Mouse (Mus musculus): ENCODE data around the gene Spen. TPM values are rescaled to one million over a fixed set of nuclear protein-coding genes. Genes with fewer than 3 reads are reported as not detected.

Spen gene
- polyA plus RNA-seq, 1 experiment from 2014 or later = 12.3 TPM

DNA sequence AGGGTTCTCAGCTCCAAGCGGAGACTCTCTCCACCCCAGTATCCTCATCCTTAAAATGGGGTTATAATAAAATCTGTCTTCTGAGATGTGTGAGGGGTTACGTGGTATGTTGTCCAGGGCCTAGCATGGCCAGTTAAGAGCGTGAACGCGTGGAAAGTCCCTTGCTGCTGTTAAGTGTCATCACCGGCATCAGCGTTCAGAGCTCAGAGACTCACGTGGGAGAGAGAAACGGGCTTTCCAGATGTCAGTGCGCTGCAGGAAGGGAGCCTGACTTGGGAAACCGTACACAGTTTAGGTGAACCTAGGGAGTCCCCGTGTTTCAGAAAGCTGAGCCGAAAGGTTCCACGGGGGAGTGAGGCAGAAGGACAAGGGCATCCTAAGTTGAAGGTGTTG, 93.1 kb downstream of the Spen start:
- peaks cover 42% of the 10 kb centered on the region for H3K36me3 ChIP-seq
- DNase-seq (ENCODE audit: low spot score) = no peak
- peak overlapping the region; percentile 96 for H3K27ac ChIP-seq (replicated peaks)
- peak overlapping the region; percentile 97 for H3K4me3 ChIP-seq
- no peaks in the 10 kb centered on the region for H3K27me3 ChIP-seq (ENCODE audit: low read depth, poor library complexity, severe bottlenecking)
- WGBS = 23% methylated on average over 14 of the region's 14 CpGs
- H3K9me3 ChIP-seq (replicated peaks) = no peaks in the 10 kb centered on the region
- H3K4me1 ChIP-seq = peaks cover 27% of the 10 kb centered on the region

DNA sequence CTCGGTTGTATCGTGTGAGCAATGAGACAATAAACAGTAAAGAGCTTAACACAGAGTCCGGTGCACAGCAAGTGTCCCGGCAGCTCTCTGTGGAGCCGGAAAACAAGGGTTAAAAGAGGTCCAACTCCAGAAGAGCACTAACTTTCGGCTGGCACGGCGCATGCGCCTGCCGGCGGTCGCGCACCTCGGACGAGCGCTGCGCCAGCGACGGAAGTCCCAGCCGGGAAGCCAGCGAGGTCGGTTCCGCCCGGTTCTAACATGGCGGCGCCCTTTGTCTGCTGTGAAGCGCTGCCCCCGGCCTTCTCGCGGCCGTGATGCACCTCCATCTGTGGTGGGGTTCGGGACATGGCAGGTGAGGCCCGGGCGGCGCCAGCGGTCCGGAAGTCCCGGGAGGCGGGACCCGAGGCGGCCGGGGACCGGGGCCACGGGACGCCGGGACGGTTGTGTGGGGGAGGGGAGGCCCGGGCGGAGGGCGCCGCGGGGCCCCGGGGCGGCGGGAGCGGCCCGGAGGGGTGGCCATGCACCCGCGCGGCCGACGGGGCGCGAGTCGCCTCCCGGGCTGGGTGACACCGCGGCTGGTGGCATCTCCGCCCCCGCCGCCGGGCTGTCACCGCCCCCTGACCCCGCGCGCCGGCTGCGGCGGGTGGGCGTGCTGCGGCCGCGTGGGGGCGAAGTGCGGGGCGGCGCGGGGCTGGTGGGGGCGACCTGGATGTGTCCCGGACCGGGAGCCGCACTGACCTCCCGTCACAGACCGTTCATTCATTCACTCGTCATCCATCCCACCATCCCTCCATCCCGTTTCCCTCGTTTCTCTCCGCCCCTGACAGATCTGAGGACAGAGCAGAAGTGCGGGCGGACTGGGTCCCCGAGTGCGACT, 93.7 kb downstream of the Spen start, which contains the start of gene Zbtb17:
Gene Zbtb17 (plus strand): TSS at position 204 of the 877 bp plus-strand sequence.
- Histone ChIP-seq H3K36me3 (peaks cover 36% of the 10 kb centered on the region), H3K27me3 (ENCODE audit: low read depth, poor library complexity, severe bottlenecking) (no peaks in the 10 kb centered on the region), H3K4me3 (peak within 1 kb of the TSS; percentile 97), H3K9me3 (replicated peaks) (no peaks in the 10 kb centered on the region), H3K27ac (replicated peaks) (peak within 1 kb of the TSS; percentile 96), H3K4me1 (peaks cover 27% of the 10 kb centered on the region)
- DNase-seq (ENCODE audit: low spot score) = peak; percentile 91
- under 1% methylated on average over 98 of the region's 102 CpGs for WGBS

GRCm38 (mm10) chr4:141443641-141444429, 94.6 kb downstream of the Spen start:
- 46% methylated on average over 11 of the region's 11 CpGs for WGBS
- Histone ChIP-seq H3K27ac (replicated peaks) (peak overlapping the region; percentile 96), H3K4me3 (peak overlapping the region; percentile 97), H3K36me3 (peaks cover 28% of the 10 kb centered on the region), H3K4me1 (peaks cover 27% of the 10 kb centered on the region), H3K27me3 (ENCODE audit: low read depth, poor library complexity, severe bottlenecking) (no peaks in the 10 kb centered on the region), H3K9me3 (replicated peaks) (no peaks in the 10 kb centered on the region)
- no peak for DNase-seq (ENCODE audit: low spot score)

GRCm38 (mm10) chr4:141440877-141441276, 97.5 kb downstream of the Spen start:
- H3K4me1 ChIP-seq = peaks cover 20% of the 10 kb centered on the region
- no peaks in the 10 kb centered on the region for H3K36me3 ChIP-seq
- no peaks in the 10 kb centered on the region for H3K27me3 ChIP-seq (ENCODE audit: low read depth, poor library complexity, severe bottlenecking)
- no peak for DNase-seq (ENCODE audit: low spot score)
- H3K9me3 ChIP-seq (replicated peaks) = no peaks in the 10 kb centered on the region
- H3K27ac ChIP-seq (replicated peaks) = no peak overlapping the region
- no peak overlapping the region for H3K4me3 ChIP-seq

DNA sequence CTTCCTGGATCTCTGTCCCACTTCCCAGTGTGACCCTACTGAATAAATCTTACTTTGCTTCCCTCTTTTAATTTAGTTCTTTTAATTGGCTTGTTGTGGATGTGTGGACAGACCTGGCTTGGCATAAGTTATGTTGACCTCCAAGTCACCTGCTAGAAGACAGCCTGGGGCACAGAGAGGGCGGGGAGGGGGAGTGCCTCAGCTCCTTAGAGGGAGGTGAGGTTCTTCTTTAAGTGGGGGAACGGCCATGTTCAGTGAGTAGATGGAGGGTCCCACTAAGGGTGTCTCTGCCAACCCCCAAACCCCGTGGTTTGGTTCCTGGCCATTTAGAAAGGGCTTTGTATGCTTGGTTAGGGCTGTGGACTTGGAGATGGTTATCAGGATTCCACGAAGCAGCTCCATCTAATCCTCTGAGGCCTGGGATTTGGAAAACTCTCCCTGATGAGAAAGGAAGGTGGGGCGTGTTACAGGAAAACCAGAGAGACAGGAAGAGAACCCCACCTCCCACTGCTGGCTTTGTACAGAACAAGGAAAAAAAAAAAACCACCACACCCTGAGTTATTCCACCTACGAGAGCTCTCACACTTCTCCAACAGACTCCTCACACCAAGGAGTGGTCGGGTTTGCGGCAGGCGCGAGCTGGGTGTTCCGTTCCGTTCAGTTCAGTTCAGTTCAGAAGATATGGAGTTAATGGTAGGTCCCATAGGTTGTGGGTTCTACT, 99.2 kb downstream of the Spen start:
- 85% methylated on average over 12 of the region's 12 CpGs for WGBS

DNA sequence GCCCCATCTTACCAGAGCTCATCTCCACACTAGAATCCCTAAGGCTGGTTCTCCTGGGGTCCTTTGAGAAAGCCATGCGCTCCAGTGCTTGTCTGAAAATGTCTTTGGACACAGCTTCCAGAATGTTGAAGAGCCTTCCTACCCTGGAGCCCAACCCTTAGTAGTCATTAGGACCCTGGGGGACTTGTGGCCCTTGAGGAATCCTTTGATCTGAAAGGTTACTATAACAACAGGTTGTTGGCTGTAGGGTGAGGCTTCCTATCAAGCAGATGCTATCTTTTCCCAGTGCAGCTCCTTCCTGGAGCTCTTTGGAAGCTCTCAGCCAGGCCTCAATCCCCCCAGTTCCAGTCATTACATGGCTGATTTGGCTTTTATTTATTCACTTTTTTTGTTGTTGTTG, 102.4 kb downstream of the Spen start, which contains the start of gene Srarp:
Gene Srarp (minus strand): TSS at position 132 of the 400 bp plus-strand sequence.
- Histone ChIP-seq H3K4me1 (0 out of 2 replicates have a peak, but pooled peaks cover 3% of the 10 kb centered on the region), H3K36me3 (no peaks in the 10 kb centered on the region), H3K9me3 (replicated peaks) (no peaks in the 10 kb centered on the region), H3K27me3 (ENCODE audit: low read depth, poor library complexity, severe bottlenecking) (no peaks in the 10 kb centered on the region), H3K27ac (replicated peaks) (no peak within 1 kb of the TSS), H3K4me3 (no peak within 1 kb of the TSS)
- DNase-seq (ENCODE audit: low spot score) = no peak
- 94% methylated on average over 1 of the region's 1 CpGs for WGBS

More for the DNA sequence above, 99.2 kb downstream of the Spen start:
- no peak for DNase-seq (ENCODE audit: low spot score)
- peaks cover 10% of the 10 kb centered on the region for H3K4me1 ChIP-seq
- no peak overlapping the region for H3K27ac ChIP-seq (replicated peaks)
- no peaks in the 10 kb centered on the region for H3K9me3 ChIP-seq (replicated peaks)
- no peaks in the 10 kb centered on the region for H3K36me3 ChIP-seq
- H3K27me3 ChIP-seq (ENCODE audit: low read depth, poor library complexity, severe bottlenecking) = no peaks in the 10 kb centered on the region
- H3K4me3 ChIP-seq = no peak overlapping the region

- H3K36me3 ChIP-seq = no peaks in the 10 kb centered on the region
- H3K27ac ChIP-seq (replicated peaks) = no peak overlapping the region
- DNase-seq (ENCODE audit: low spot score) = no peak
- WGBS = 85% methylated on average over 18 of the region's 18 CpGs
- no peak overlapping the region for H3K4me3 ChIP-seq
- no peaks in the 10 kb centered on the region for H3K4me1 ChIP-seq
- 0 out of 2 replicates have a peak, but pooled peaks cover 2% of the 10 kb centered on the region for H3K27me3 ChIP-seq (ENCODE audit: low read depth, poor library complexity, severe bottlenecking)
- H3K9me3 ChIP-seq (replicated peaks) = no peaks in the 10 kb centered on the region
These were observed 105.2 kb downstream of the Spen start for GRCm38 (mm10) chr4:141433191-141433590.

DNA sequence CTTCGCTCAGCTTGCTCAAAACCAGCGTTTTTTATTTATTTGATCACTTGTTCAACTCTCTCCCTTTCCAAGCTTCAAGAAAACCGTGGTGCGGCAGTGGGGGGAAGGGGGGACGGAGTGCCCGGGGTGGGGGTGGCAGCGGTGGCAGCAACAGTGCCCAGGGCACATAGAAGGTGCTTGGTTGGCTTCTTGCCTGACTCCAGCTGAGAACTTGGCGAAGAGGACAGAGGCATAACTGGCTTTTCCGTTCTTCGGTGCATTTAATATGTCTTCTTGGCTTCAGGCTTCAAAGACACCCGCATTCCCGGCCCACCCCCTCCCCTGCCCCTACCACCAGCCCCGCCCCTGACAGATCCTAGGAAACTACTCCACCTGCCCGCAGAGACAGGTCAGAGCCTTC, 105.7 kb downstream of the Spen start:
- H3K4me3 ChIP-seq = no peak overlapping the region
- no peaks in the 10 kb centered on the region for H3K4me1 ChIP-seq
- 76% methylated on average over 14 of the region's 14 CpGs for WGBS
- DNase-seq (ENCODE audit: low spot score) = no peak
- H3K9me3 ChIP-seq (replicated peaks) = no peaks in the 10 kb centered on the region
- no peak overlapping the region for H3K27ac ChIP-seq (replicated peaks)
- no peaks in the 10 kb centered on the region for H3K36me3 ChIP-seq
- peaks cover 8% of the 10 kb centered on the region for H3K27me3 ChIP-seq (ENCODE audit: low read depth, poor library complexity, severe bottlenecking)

DNA sequence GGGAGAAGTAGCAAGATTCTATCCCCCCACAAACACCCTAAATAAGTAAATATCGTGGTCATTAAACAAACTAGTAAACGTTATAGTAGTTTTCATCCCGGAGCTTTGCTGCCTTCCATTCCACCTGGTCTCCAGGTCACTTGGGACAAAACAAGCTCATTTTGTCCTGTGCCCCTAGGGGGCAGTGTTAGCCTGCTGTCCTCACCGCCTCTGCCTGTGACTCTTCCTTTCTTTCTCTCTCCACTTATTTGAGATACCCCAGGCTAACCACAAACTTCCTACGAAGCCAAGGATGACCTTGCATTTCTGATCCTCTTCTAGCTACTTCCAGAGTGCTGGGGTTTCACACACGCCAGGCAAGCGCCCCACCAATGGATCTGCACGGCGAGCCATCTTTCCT, 107.4 kb downstream of the Spen start:
- Histone ChIP-seq H3K36me3 (no peaks in the 10 kb centered on the region), H3K27ac (replicated peaks) (no peak overlapping the region), H3K9me3 (replicated peaks) (no peaks in the 10 kb centered on the region), H3K27me3 (ENCODE audit: low read depth, poor library complexity, severe bottlenecking) (peaks cover 24% of the 10 kb centered on the region), H3K4me3 (no peak overlapping the region), H3K4me1 (peaks cover 6% of the 10 kb centered on the region)
- DNase-seq (ENCODE audit: low spot score) = peak; percentile 62
- WGBS = 49% methylated on average over 9 of the region's 9 CpGs

DNA sequence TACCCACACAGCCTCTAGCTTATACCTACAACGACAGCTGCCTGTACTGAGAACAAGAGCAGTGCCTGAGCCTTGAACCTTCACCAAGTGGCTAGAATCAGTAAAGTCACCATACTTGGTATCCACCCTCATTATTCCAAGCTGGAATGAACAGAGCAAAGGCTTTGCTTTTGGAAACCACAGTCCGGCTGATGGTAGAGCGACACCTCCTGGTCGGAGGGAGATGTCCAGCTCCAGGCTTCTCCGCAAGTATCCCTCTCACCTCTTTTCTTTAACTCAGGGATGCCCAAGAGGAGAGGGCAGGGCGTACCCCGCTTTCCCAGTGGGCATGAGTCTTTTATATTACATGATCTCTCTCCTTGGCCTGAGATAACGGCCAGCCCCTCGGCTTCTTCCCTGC, 108.5 kb downstream of the Spen start:
- no peaks in the 10 kb centered on the region for H3K9me3 ChIP-seq (replicated peaks)
- no peak for DNase-seq (ENCODE audit: low spot score)
- H3K4me1 ChIP-seq = peaks cover 18% of the 10 kb centered on the region
- no peak overlapping the region for H3K4me3 ChIP-seq
- H3K36me3 ChIP-seq = no peaks in the 10 kb centered on the region
- no peak overlapping the region for H3K27ac ChIP-seq (replicated peaks)
- WGBS = 52% methylated on average over 9 of the region's 9 CpGs
- H3K27me3 ChIP-seq (ENCODE audit: low read depth, poor library complexity, severe bottlenecking) = peaks cover 36% of the 10 kb centered on the region

DNA sequence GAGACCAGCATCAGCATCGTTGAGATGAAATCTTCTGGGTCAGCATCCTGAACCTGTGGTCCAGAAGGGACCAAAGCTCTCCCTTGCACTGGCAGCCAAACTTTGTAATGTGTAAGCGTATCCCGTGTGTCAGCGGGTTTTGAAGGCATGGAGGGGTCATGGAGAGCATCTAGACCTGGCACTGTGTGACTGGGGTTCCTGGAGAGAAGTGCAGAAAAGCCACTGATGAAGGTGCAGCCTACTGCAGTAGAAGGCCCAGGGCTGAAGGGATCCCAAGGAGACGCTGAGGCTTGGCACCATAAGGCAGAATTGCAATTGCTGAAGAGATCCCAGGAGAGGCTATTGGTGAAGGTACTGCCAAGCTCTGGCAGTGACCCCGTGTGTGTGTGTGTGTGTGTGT, 109.0 kb downstream of the Spen start:
- WGBS = 82% methylated on average over 6 of the region's 6 CpGs
- no peak for DNase-seq (ENCODE audit: low spot score)
- H3K27me3 ChIP-seq (ENCODE audit: low read depth, poor library complexity, severe bottlenecking) = peaks cover 41% of the 10 kb centered on the region
- no peak overlapping the region for H3K4me3 ChIP-seq
- no peak overlapping the region for H3K27ac ChIP-seq (replicated peaks)
- no peaks in the 10 kb centered on the region for H3K9me3 ChIP-seq (replicated peaks)
- H3K36me3 ChIP-seq = no peaks in the 10 kb centered on the region
- peaks cover 18% of the 10 kb centered on the region for H3K4me1 ChIP-seq

GRCm38 (mm10) chr4:141427921-141428320, 110.5 kb downstream of the Spen start:
- H3K4me1 ChIP-seq = peaks cover 18% of the 10 kb centered on the region
- H3K27ac ChIP-seq (replicated peaks) = no peak overlapping the region
- DNase-seq (ENCODE audit: low spot score) = no peak
- H3K9me3 ChIP-seq (replicated peaks) = no peaks in the 10 kb centered on the region
- H3K36me3 ChIP-seq = no peaks in the 10 kb centered on the region
- no peak overlapping the region for H3K4me3 ChIP-seq
- H3K27me3 ChIP-seq (ENCODE audit: low read depth, poor library complexity, severe bottlenecking) = peaks cover 54% of the 10 kb centered on the region
- WGBS = 86% methylated on average over 13 of the region's 13 CpGs
